Mouse (Mus musculus): ENCODE measurements around the gene Ubac2. TPM values are rescaled to one million over a fixed set of nuclear protein-coding genes. Genes with fewer than 3 reads are reported as not detected.

The Ubac2 gene
- total and polyA plus RNA-seq, 3 experiments, result 25.0 to 50.8 (median 37.2) TPM

- 0 out of 2 replicates have a peak, but pooled peaks cover 2% of the 10 kb centered on the region for H3K4me1 ChIP-seq (ENCODE audit: insufficient read depth, low read depth, low read length)
- no peak for ATAC-seq (ENCODE audit: extremely low read depth, insufficient number of reproducible peaks, low FRiP score, poor library complexity, severe bottlenecking)
- H3K36me3 ChIP-seq (replicated peaks), result peaks cover 86% of the 10 kb centered on the region
- no peaks in the 10 kb centered on the region for H3K27me3 ChIP-seq (ENCODE audit: insufficient read depth, low read length)
- no peaks in the 10 kb centered on the region for H3K9me3 ChIP-seq (replicated peaks)
- no peak for DNase-seq (ENCODE audit: low spot score)
- H3K4me3 ChIP-seq (ENCODE audit: low read depth, low read length), result no peak overlapping the region
- TF ChIP-seq GATA1 (IDR thresholded peaks at IDR 0.05; ENCODE audit: borderline replicate concordance, low read length) (no peak), GATA2 (IDR thresholded peaks at IDR 0.05; ENCODE audit: borderline replicate concordance, low read depth, low read length) (no peak), CTCF (IDR thresholded peaks at IDR 0.05; ENCODE audit: low read depth, low read length) (no peak), POLR2AphosphoS5 (IDR thresholded peaks at IDR 0.05; ENCODE audit: insufficient replicate concordance, low read depth, low read length) (no peak), TAL1 (conservative IDR thresholded peaks at IDR 0.05; ENCODE audit: low read depth, low read length) (no peak)
Measured at GRCm38 (mm10) chr14:121906341-121906991, 28.0 kb downstream of the Ubac2 start.

- Histone ChIP-seq H3K27me3 (ENCODE audit: insufficient read depth, low read length) (no peaks in the 10 kb centered on the region), H3K36me3 (replicated peaks) (peaks cover 86% of the 10 kb centered on the region), H3K9me3 (replicated peaks) (no peaks in the 10 kb centered on the region), H3K4me3 (ENCODE audit: low read depth, low read length) (no peak overlapping the region), H3K4me1 (ENCODE audit: insufficient read depth, low read depth, low read length) (0 out of 2 replicates have a peak, but pooled peaks cover 2% of the 10 kb centered on the region)
- no peak for DNase-seq (ENCODE audit: low spot score)
- no peak for TF ChIP-seq CTCF (IDR thresholded peaks at IDR 0.05; ENCODE audit: low read depth, low read length)
- TF ChIP-seq GATA2 (IDR thresholded peaks at IDR 0.05; ENCODE audit: borderline replicate concordance, low read depth, low read length), result no peak
- TF ChIP-seq GATA1 (IDR thresholded peaks at IDR 0.05; ENCODE audit: borderline replicate concordance, low read length), result no peak
- no peak for TF ChIP-seq TAL1 (conservative IDR thresholded peaks at IDR 0.05; ENCODE audit: low read depth, low read length)
- no peak for TF ChIP-seq POLR2AphosphoS5 (IDR thresholded peaks at IDR 0.05; ENCODE audit: insufficient replicate concordance, low read depth, low read length)
- no peak for ATAC-seq (ENCODE audit: extremely low read depth, insufficient number of reproducible peaks, low FRiP score, poor library complexity, severe bottlenecking)
Measured at GRCm38 (mm10) chr14:121906992-121907681, 28.7 kb downstream of the Ubac2 start.

GRCm38 (mm10) chr14:121909868-121910267 lies 31.4 kb downstream of the Ubac2 start:
- Histone ChIP-seq H3K27me3 (ENCODE audit: insufficient read depth, low read length) (no peaks in the 10 kb centered on the region), H3K36me3 (replicated peaks) (peaks cover 81% of the 10 kb centered on the region), H3K9me3 (replicated peaks) (no peaks in the 10 kb centered on the region), H3K4me1 (ENCODE audit: insufficient read depth, low read depth, low read length) (no peaks in the 10 kb centered on the region), H3K4me3 (ENCODE audit: low read depth, low read length) (no peak overlapping the region)
- DNase-seq (ENCODE audit: low spot score) (no peak), ATAC-seq (ENCODE audit: extremely low read depth, insufficient number of reproducible peaks, low FRiP score, poor library complexity, severe bottlenecking) (no peak)
- TF ChIP-seq POLR2AphosphoS5 (IDR thresholded peaks at IDR 0.05; ENCODE audit: insufficient replicate concordance, low read depth, low read length) (no peak), GATA2 (IDR thresholded peaks at IDR 0.05; ENCODE audit: borderline replicate concordance, low read depth, low read length) (no peak), GATA1 (IDR thresholded peaks at IDR 0.05; ENCODE audit: borderline replicate concordance, low read length) (no peak), CTCF (IDR thresholded peaks at IDR 0.05; ENCODE audit: low read depth, low read length) (no peak), TAL1 (conservative IDR thresholded peaks at IDR 0.05; ENCODE audit: low read depth, low read length) (no peak)

- no peak for ATAC-seq (ENCODE audit: extremely low read depth, insufficient number of reproducible peaks, low FRiP score, poor library complexity, severe bottlenecking)
- H3K27me3 ChIP-seq (ENCODE audit: insufficient read depth, low read length), result no peaks in the 10 kb centered on the region
- no peak for DNase-seq (ENCODE audit: low spot score)
- peaks cover 82% of the 10 kb centered on the region for H3K36me3 ChIP-seq (replicated peaks)
- H3K4me3 ChIP-seq (ENCODE audit: low read depth, low read length), result no peak overlapping the region
- TF ChIP-seq POLR2AphosphoS5 (IDR thresholded peaks at IDR 0.05; ENCODE audit: insufficient replicate concordance, low read depth, low read length), result no peak
- no peak for TF ChIP-seq TAL1 (conservative IDR thresholded peaks at IDR 0.05; ENCODE audit: low read depth, low read length)
- no peak for TF ChIP-seq CTCF (IDR thresholded peaks at IDR 0.05; ENCODE audit: low read depth, low read length)
- no peak for TF ChIP-seq GATA1 (IDR thresholded peaks at IDR 0.05; ENCODE audit: borderline replicate concordance, low read length)
- no peak for TF ChIP-seq GATA2 (IDR thresholded peaks at IDR 0.05; ENCODE audit: borderline replicate concordance, low read depth, low read length)
- H3K9me3 ChIP-seq (replicated peaks), result no peaks in the 10 kb centered on the region
- no peaks in the 10 kb centered on the region for H3K4me1 ChIP-seq (ENCODE audit: insufficient read depth, low read depth, low read length)
Measured at GRCm38 (mm10) chr14:121912501-121912900, 34.1 kb downstream of the Ubac2 start.

GRCm38 (mm10) chr14:121915143-121915542 lies 36.7 kb downstream of the Ubac2 start:
- DNase-seq (ENCODE audit: low spot score) (no peak), ATAC-seq (ENCODE audit: extremely low read depth, insufficient number of reproducible peaks, low FRiP score, poor library complexity, severe bottlenecking) (no peak)
- Histone ChIP-seq H3K9me3 (replicated peaks) (no peaks in the 10 kb centered on the region), H3K4me3 (ENCODE audit: low read depth, low read length) (no peak overlapping the region), H3K27me3 (ENCODE audit: insufficient read depth, low read length) (no peaks in the 10 kb centered on the region), H3K4me1 (ENCODE audit: insufficient read depth, low read depth, low read length) (no peaks in the 10 kb centered on the region), H3K36me3 (replicated peaks) (peaks cover 78% of the 10 kb centered on the region)
- TF ChIP-seq GATA2 (IDR thresholded peaks at IDR 0.05; ENCODE audit: borderline replicate concordance, low read depth, low read length), result no peak

- H3K9me3 ChIP-seq (replicated peaks), result no peaks in the 10 kb centered on the region
- H3K36me3 ChIP-seq (replicated peaks), result peaks cover 78% of the 10 kb centered on the region
- no peak for ATAC-seq (ENCODE audit: extremely low read depth, insufficient number of reproducible peaks, low FRiP score, poor library complexity, severe bottlenecking)
- no peak for DNase-seq (ENCODE audit: low spot score)
- H3K4me1 ChIP-seq (ENCODE audit: insufficient read depth, low read depth, low read length), result no peaks in the 10 kb centered on the region
- H3K27me3 ChIP-seq (ENCODE audit: insufficient read depth, low read length), result no peaks in the 10 kb centered on the region
- no peak for TF ChIP-seq POLR2AphosphoS5 (IDR thresholded peaks at IDR 0.05; ENCODE audit: insufficient replicate concordance, low read depth, low read length)
- TF ChIP-seq GATA1 (IDR thresholded peaks at IDR 0.05; ENCODE audit: borderline replicate concordance, low read length), result no peak
- no peak for TF ChIP-seq CTCF (IDR thresholded peaks at IDR 0.05; ENCODE audit: low read depth, low read length)
- TF ChIP-seq GATA2 (IDR thresholded peaks at IDR 0.05; ENCODE audit: borderline replicate concordance, low read depth, low read length), result no peak
- no peak for TF ChIP-seq TAL1 (conservative IDR thresholded peaks at IDR 0.05; ENCODE audit: low read depth, low read length)
- no peak within 1 kb of the TSS for H3K4me3 ChIP-seq (ENCODE audit: low read depth, low read length)
Measured at GRCm38 (mm10) chr14:121915621-121916020, 37.2 kb downstream of the Ubac2 start, which contains the start of gene Gpr18. Gene Gpr18 (minus strand): TSS chr14:121915781.
